7 mouse cellular contexts compared by ENCODE assay signal in the genomic region with DNA sequence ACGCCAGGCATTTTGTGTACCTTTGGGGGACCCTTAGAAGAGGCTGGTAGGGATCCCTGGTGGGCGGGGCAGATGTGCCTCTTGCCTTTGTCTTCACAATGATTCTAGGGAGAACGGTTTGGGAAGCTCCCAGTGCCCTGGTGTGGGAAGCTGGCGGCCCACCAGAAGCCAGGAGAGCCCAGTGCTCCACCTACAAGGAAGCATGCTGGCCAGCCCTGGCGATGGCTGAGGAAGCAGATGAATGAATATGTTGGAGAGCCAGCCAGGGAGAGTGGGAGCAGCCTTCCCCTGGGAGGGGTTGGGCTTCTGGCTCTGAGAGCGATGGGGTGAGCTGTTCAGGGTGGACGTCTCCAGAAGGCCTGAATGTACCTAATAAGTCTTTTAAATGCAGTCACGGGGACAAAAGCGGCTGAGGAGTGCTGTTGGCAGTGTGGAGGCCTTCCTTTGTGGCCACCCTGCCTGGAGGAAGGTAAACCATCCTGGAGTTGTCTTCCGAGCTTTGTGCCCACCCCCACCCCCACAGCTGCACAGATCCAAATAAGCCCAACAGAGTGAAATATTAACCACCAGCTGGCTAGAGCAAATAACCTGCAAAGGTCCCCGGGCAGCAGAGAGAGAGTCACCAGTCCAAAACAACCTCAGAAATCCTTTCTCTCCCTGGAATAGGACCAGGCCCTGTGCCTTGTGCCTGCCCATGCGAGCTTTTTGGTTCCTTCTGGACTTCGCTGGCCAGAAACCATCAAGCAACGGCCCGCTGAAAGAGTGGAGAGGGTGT. TPM values are rescaled to one million over a fixed set of nuclear protein-coding genes. Genes with fewer than 3 reads are reported as not detected.
DNase-seq lines count a peak whose midpoint lies in the region; ATAC-seq and TF ChIP-seq lines count a peak whose summit lies in the region.

No protein-coding gene starts in this region.

- WGBS in intestine, embryonic 16.5 days, result 17% methylated on average over 15 of the region's 15 CpGs
- 17% methylated on average over 15 of the region's 15 CpGs for WGBS in midbrain, embryonic 13.5 days
- WGBS in stomach, postnatal 0 days, result 16% methylated on average over 15 of the region's 15 CpGs

- peak overlapping the region; percentile 34; the same call in 1 of the 2 replicates for H3K27ac ChIP-seq in intestine, embryonic 16.5 days (ENCODE audit: low read length)
- H3K27ac ChIP-seq in midbrain, embryonic 13.5 days, result peak overlapping the region; percentile 97
- 0 out of 2 replicates have a peak overlapping the region, but pooled peaks have one; percentile 30 for H3K27ac ChIP-seq in stomach, postnatal 0 days (replicated peaks)

- peaks cover 25% of the 10 kb centered on the region for H3K4me1 ChIP-seq in intestine, embryonic 16.5 days (ENCODE audit: control insufficient read depth, insufficient read depth, low read length)
- peaks cover 71% of the 10 kb centered on the region for H3K4me1 ChIP-seq in midbrain, embryonic 13.5 days (replicated peaks)
- peaks cover 11% of the 10 kb centered on the region; the same call in 1 of the 2 replicates for H3K4me1 ChIP-seq in stomach, postnatal 0 days (replicated peaks; ENCODE audit: control insufficient read depth, insufficient read depth)

- H3K36me3 ChIP-seq in intestine, embryonic 16.5 days (ENCODE audit: control insufficient read depth, insufficient read depth, low read length), result no peaks in the 10 kb centered on the region
- peaks cover 34% of the 10 kb centered on the region for H3K36me3 ChIP-seq in midbrain, embryonic 13.5 days
- peaks cover 4% of the 10 kb centered on the region for H3K36me3 ChIP-seq in stomach, postnatal 0 days (ENCODE audit: control insufficient read depth, insufficient read depth, low read length)

- peak overlapping the region; percentile 97 for H3K4me2 ChIP-seq in intestine, embryonic 16.5 days (ENCODE audit: low read depth, low read length)
- peak overlapping the region; percentile 61 for H3K4me2 ChIP-seq in midbrain, embryonic 13.5 days (replicated peaks)
- peak overlapping the region; percentile 96 for H3K4me2 ChIP-seq in stomach, postnatal 0 days (replicated peaks; ENCODE audit: low read depth)

- TF ChIP-seq EP300 in stomach, postnatal 0 days (optimal IDR thresholded peaks at IDR 0.05), result no peak

- ATAC-seq in intestine, embryonic 16.5 days, result peak; percentile 18; the same call in 1 of the 2 replicates
- ATAC-seq in midbrain, embryonic 13.5 days, result peak; percentile 13; the same call in 1 of the 2 replicates
- peak; percentile 28; the same call in 1 of the 2 replicates for ATAC-seq in stomach, postnatal 0 days (ENCODE audit: low FRiP score, low TSS enrichment)

- TF ChIP-seq CTCF in stomach, postnatal 0 days (IDR thresholded peaks at IDR 0.05; ENCODE audit: low read depth), result no peak

- no peaks in the 10 kb centered on the region for H3K9me3 ChIP-seq in intestine, embryonic 16.5 days (ENCODE audit: control insufficient read depth, low read length)
- no peaks in the 10 kb centered on the region for H3K9me3 ChIP-seq in midbrain, embryonic 13.5 days
- no peaks in the 10 kb centered on the region for H3K9me3 ChIP-seq in stomach, postnatal 0 days (ENCODE audit: control insufficient read depth, low read length)

- peak; percentile 44 for DNase-seq in adrenal gland, postnatal 14 days
- peak; percentile 34 to 45 for DNase-seq in cerebellum, postnatal 36 days
- peak; percentile 57 to 59 for DNase-seq in gastrocnemius, postnatal 36 days
- peak; percentile 43 to 69 for DNase-seq in left cerebral cortex, postnatal 25 days (ENCODE audit: low spot score in 2 of 2)
- peak; percentile 61 for DNase-seq in stomach, postnatal 0 days (ENCODE audit: low spot score)

- intact Hi-C loops in gastrocnemius, postnatal 36 days (cut with DNase I), result no loop called here
- intact Hi-C loops in left cerebral cortex, postnatal 25 days (cut with DNase I), result no loop called here

- H3K9ac ChIP-seq in intestine, embryonic 16.5 days (ENCODE audit: low read depth, low read length), result peak overlapping the region; percentile 86
- peak overlapping the region; percentile 92 for H3K9ac ChIP-seq in midbrain, embryonic 13.5 days (replicated peaks)
- H3K9ac ChIP-seq in stomach, postnatal 0 days (ENCODE audit: low read length), result peak overlapping the region; percentile 76

- H3K4me3 ChIP-seq in intestine, embryonic 16.5 days (ENCODE audit: low read length), result peak overlapping the region; percentile 69
- peak overlapping the region; percentile 81 for H3K4me3 ChIP-seq in midbrain, embryonic 13.5 days (replicated peaks)
- peak overlapping the region; percentile 66 for H3K4me3 ChIP-seq in stomach, postnatal 0 days (ENCODE audit: low read depth, low read length)

- H3K27me3 ChIP-seq in intestine, embryonic 16.5 days (replicated peaks; ENCODE audit: control insufficient read depth, insufficient read depth, low read length), result peaks cover 11% of the 10 kb centered on the region; the same call in 1 of the 2 replicates
- peaks cover 7% of the 10 kb centered on the region; the same call in 1 of the 2 replicates for H3K27me3 ChIP-seq in midbrain, embryonic 13.5 days
- no peaks in the 10 kb centered on the region; the same call in 1 of the 2 replicates for H3K27me3 ChIP-seq in stomach, postnatal 0 days (ENCODE audit: control insufficient read depth, insufficient read depth, low read length)

RNA-seq across cellular contexts. Expression of a gene that starts 2.2 kb away (rescaled TPM):
- 13.9 and 15.1 TPM in 2 replicates for total RNA-seq in adrenal gland, postnatal 14 days (2021)
- 10 to 100 TPM; 13.9 to 16.3 TPM for total RNA-seq in gastrocnemius, postnatal 36 days (2021)
- polyA plus RNA-seq in intestine, embryonic 16.5 days (2015; fragmentation: Nextera tagmentation; extraction: Ambion mirVana), result 3.4 and 3.6 TPM in 2 replicates
- 10 to 100 TPM; 39.0 to 40.2 TPM for total RNA-seq in left cerebral cortex, postnatal 25 days (2021)
- 32.9 and 38.0 TPM in 2 replicates for polyA plus RNA-seq in midbrain, embryonic 13.5 days (2015; fragmentation: Nextera tagmentation; extraction: Ambion mirVana)
- 5.5 and 6.1 TPM in 2 replicates for polyA plus RNA-seq in stomach, postnatal 0 days (2015; fragmentation: Nextera tagmentation; extraction: Ambion mirVana)

Comparison
In these comparisons a context has a peak if more than half of its experiments do, and no peak if none do; other contexts are left out.
1. Peak in every context shown above with its lines: DNase-seq, ATAC-seq, H3K4me3 ChIP-seq and H3K27ac ChIP-seq.
2. H3K27ac ChIP-seq: peak in every context shown above with its lines; median percentile 97 in midbrain, embryonic 13.5 days; 34 in intestine, embryonic 16.5 days; 30 in stomach, postnatal 0 days.